Mouse (Mus musculus) brain, embryonic 14.5 days (tissue): Measurements from ENCODE around the gene Srp9.

Experiments
- CTCF ChIP-seq: fragments of 200-500 bp; IDR thresholded peaks from 2 replicates; pipeline ENCODE4 v1.5.1; 2012; ENCODE audit warnings: inconsistent platforms, mild to moderate bottlenecking, moderate library complexity, borderline replicate concordance; ENCODE audit not compliant: insufficient read depth, insufficient read length; ENCODE audit errors: extremely low read depth
- POLR2A ChIP-seq: fragments of 200-500 bp; IDR thresholded peaks from 2 replicates; pipeline ENCODE4 v1.6.1; 2012; ENCODE audit warnings: mild to moderate bottlenecking, inconsistent platforms, borderline replicate concordance; ENCODE audit not compliant: poor library complexity, insufficient read depth, insufficient read length, severe bottlenecking; ENCODE audit errors: extremely low read depth

DNA sequence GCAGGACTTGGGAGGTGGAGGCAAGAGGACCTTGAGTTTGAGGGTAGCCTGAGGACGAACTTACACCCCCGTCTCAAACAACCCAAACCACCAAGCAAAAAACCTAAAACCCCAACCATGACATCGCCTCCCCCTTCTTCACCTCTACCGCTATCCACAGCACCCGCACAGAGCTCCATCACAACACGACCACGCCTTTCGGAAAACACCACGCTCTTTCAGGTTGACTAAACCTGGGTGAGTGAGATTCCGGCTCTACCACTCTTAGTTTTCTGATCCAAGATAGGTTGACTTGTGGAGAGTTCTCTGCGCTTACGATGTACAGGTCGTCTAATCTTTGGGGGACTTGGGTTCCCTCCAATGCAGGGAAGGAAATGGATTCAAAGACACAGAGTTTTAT is 18.2 kb downstream of the Srp9 start:
- TF ChIP-seq POLR2A = no peak
- TF ChIP-seq CTCF = no peak
